Mouse (Mus musculus) megakaryocyte, embryonic 14.5 days (primary cell): Measurements from ENCODE around the gene Ttc30a1.

Experiments
- FLI1 ChIP-seq: IDR thresholded peaks from 2 replicates; pipeline ENCODE4 v1.6.1; 2012; ENCODE audit warnings: low read length, inconsistent platforms, mixed read lengths
- GATA1 ChIP-seq: IDR thresholded peaks from 3 replicates; pipeline ENCODE4 v1.6.1; 2012; ENCODE audit warnings: mixed read lengths, low read length, inconsistent platforms, borderline replicate concordance

DNA sequence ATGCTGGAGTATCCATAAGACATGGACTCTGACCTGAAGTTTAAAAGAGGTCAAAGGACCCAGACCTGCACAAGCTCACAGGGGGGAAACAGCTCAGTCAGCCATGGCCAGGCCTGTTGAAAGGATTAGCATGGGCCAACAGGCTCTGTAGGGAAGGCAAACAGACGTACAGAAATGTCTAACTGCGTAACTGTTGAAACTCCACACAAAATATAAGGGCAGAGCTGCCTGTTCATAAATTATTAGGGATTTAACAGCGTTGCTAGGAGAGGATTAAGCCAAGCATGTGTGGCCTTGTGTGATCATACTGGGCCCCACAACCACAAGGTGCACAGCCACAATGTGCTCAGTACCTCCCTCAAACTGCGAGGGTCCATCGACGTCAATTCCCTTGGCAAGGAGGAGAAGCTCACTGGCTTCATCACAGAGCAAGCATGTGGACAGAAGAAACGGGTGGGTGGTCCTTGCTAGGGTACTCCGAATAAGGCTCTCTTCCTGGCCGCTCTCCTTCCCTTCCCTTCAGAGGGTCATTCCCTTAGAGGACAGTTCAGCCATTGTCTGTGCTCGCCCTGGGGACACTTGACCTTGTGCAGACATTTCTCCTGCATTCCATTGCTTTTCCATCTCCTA, 18.4 kb downstream of the Ttc30a1 start:
- TF ChIP-seq GATA1 (no peak), FLI1 (no peak)
